Mouse (Mus musculus): Measurements from ENCODE around the gene Rps26. TPM values are rescaled to one million over a fixed set of nuclear protein-coding genes. Genes with fewer than 3 reads are reported as not detected.
A peak's percentile ranks its signal among the peaks of the same experiment; 100 is the strongest.

Rps26 gene
- polyA plus RNA-seq, 1 experiment from 2014 or later, result 485 TPM

- Histone ChIP-seq H3K4me1 (replicated peaks) (peaks cover 19% of the 10 kb centered on the region), H3K27ac (peak within 1 kb of the TSS; percentile 18; the same call in 1 of the 2 replicates), H3K9me3 (no peaks in the 10 kb centered on the region), H3K9ac (peak within 1 kb of the TSS; percentile 69), H3K4me3 (peak within 1 kb of the TSS; percentile 62), H3K27me3 (peaks cover 67% of the 10 kb centered on the region), H3K36me3 (no peaks in the 10 kb centered on the region), H3K4me2 (peak within 1 kb of the TSS; percentile 95)
- WGBS, result 0% methylated on average over 43 of the region's 43 CpGs
- peak; percentile 55 for ATAC-seq (ENCODE audit: low FRiP score)
These were observed 36.9 kb downstream of the Rps26 start, which contains the start of gene Erbb3 for GRCm38 (mm10) chr10:128589464-128590192. Erbb3 (minus strand) TSS chr10:128589652.

- ATAC-seq (ENCODE audit: low FRiP score), result peak; percentile 43
- peaks cover 74% of the 10 kb centered on the region for H3K27me3 ChIP-seq
- H3K27ac ChIP-seq, result 0 out of 2 replicates have a peak overlapping the region, but pooled peaks have one; percentile 18
- peaks cover 19% of the 10 kb centered on the region for H3K4me1 ChIP-seq (replicated peaks)
- WGBS, result 4% methylated on average over 23 of the region's 23 CpGs
- H3K9ac ChIP-seq, result peak overlapping the region; percentile 69
- peak overlapping the region; percentile 95 for H3K4me2 ChIP-seq
- no peaks in the 10 kb centered on the region for H3K36me3 ChIP-seq
- H3K9me3 ChIP-seq, result no peaks in the 10 kb centered on the region
- peak overlapping the region; percentile 62 for H3K4me3 ChIP-seq
These were observed 37.6 kb downstream of the Rps26 start for GRCm38 (mm10) chr10:128588775-128589463.

- Histone ChIP-seq H3K27ac (no peak overlapping the region), H3K4me2 (no peak overlapping the region), H3K27me3 (peaks cover 82% of the 10 kb centered on the region), H3K9ac (no peak overlapping the region), H3K4me1 (replicated peaks) (peaks cover 19% of the 10 kb centered on the region), H3K9me3 (no peaks in the 10 kb centered on the region), H3K36me3 (no peaks in the 10 kb centered on the region), H3K4me3 (peak overlapping the region; percentile 62; the same call in 1 of the 2 replicates)
- 22% methylated on average over 1 of the region's 1 CpGs for WGBS
- ATAC-seq (ENCODE audit: low FRiP score), result no peak
These were observed 38.4 kb downstream of the Rps26 start for GRCm38 (mm10) chr10:128588136-128588535.

- no peak for ATAC-seq (ENCODE audit: low FRiP score)
- H3K27me3 ChIP-seq, result peaks cover 84% of the 10 kb centered on the region
- H3K4me2 ChIP-seq, result no peak overlapping the region
- no peaks in the 10 kb centered on the region for H3K36me3 ChIP-seq
- no peak overlapping the region for H3K27ac ChIP-seq
- H3K4me1 ChIP-seq (replicated peaks), result peaks cover 19% of the 10 kb centered on the region
- H3K9me3 ChIP-seq, result no peaks in the 10 kb centered on the region
- H3K9ac ChIP-seq, result no peak overlapping the region
- 64% methylated on average over 8 of the region's 8 CpGs for WGBS
- H3K4me3 ChIP-seq, result no peak overlapping the region
These were observed 38.9 kb downstream of the Rps26 start for GRCm38 (mm10) chr10:128587697-128588096.

- Histone ChIP-seq H3K4me2 (peak overlapping the region; percentile 18; the same call in 1 of the 2 replicates), H3K4me1 (replicated peaks) (peaks cover 19% of the 10 kb centered on the region), H3K27me3 (peaks cover 84% of the 10 kb centered on the region), H3K27ac (no peak overlapping the region), H3K36me3 (no peaks in the 10 kb centered on the region), H3K9ac (peak overlapping the region; percentile 11; the same call in 1 of the 2 replicates), H3K4me3 (no peak overlapping the region), H3K9me3 (no peaks in the 10 kb centered on the region)
- ATAC-seq (ENCODE audit: low FRiP score), result no peak
- 40% methylated on average over 4 of the region's 4 CpGs for WGBS
These were observed 39.4 kb downstream of the Rps26 start for GRCm38 (mm10) chr10:128587120-128587519.

- H3K4me3 ChIP-seq, result no peak overlapping the region
- no peak for ATAC-seq (ENCODE audit: low FRiP score)
These were observed 40.0 kb downstream of the Rps26 start for GRCm38 (mm10) chr10:128586546-128586945.

GRCm38 (mm10) chr10:128584386-128584785, 42.2 kb downstream of the Rps26 start:
- Histone ChIP-seq H3K27me3 (peaks cover 65% of the 10 kb centered on the region), H3K27ac (no peak overlapping the region), H3K9me3 (no peaks in the 10 kb centered on the region), H3K4me2 (no peak overlapping the region), H3K4me3 (no peak overlapping the region), H3K4me1 (replicated peaks) (peaks cover 5% of the 10 kb centered on the region), H3K9ac (no peak overlapping the region), H3K36me3 (no peaks in the 10 kb centered on the region)
- 5% methylated on average over 4 of the region's 4 CpGs for WGBS
- no peak for ATAC-seq (ENCODE audit: low FRiP score)

More at GRCm38 (mm10) chr10:128586546-128586945, 40.0 kb downstream of the Rps26 start:
- Histone ChIP-seq H3K4me2 (no peak overlapping the region), H3K9me3 (no peaks in the 10 kb centered on the region), H3K27ac (no peak overlapping the region), H3K27me3 (peaks cover 84% of the 10 kb centered on the region), H3K4me1 (replicated peaks) (peaks cover 19% of the 10 kb centered on the region), H3K36me3 (no peaks in the 10 kb centered on the region), H3K9ac (peak overlapping the region; percentile 11; the same call in 1 of the 2 replicates)
- 6% methylated on average over 1 of the region's 1 CpGs for WGBS

GRCm38 (mm10) chr10:128583644-128584043, 42.9 kb downstream of the Rps26 start:
- Histone ChIP-seq H3K36me3 (no peaks in the 10 kb centered on the region), H3K4me1 (replicated peaks) (no peaks in the 10 kb centered on the region), H3K27ac (no peak overlapping the region), H3K4me3 (no peak overlapping the region), H3K9me3 (no peaks in the 10 kb centered on the region), H3K27me3 (peaks cover 58% of the 10 kb centered on the region), H3K9ac (no peak overlapping the region), H3K4me2 (no peak overlapping the region)
- 25% methylated on average over 7 of the region's 7 CpGs for WGBS
- no peak for ATAC-seq (ENCODE audit: low FRiP score)

- Histone ChIP-seq H3K9me3 (no peaks in the 10 kb centered on the region), H3K27me3 (peaks cover 19% of the 10 kb centered on the region), H3K4me1 (replicated peaks) (no peaks in the 10 kb centered on the region), H3K9ac (no peak overlapping the region), H3K27ac (no peak overlapping the region), H3K4me2 (no peak overlapping the region), H3K4me3 (no peak overlapping the region), H3K36me3 (no peaks in the 10 kb centered on the region)
- 80% methylated on average over 4 of the region's 4 CpGs for WGBS
- ATAC-seq (ENCODE audit: low FRiP score), result no peak
These were observed 46.8 kb downstream of the Rps26 start for GRCm38 (mm10) chr10:128579731-128580130.

- Histone ChIP-seq H3K4me1 (replicated peaks) (no peaks in the 10 kb centered on the region), H3K4me3 (no peak overlapping the region), H3K9me3 (no peaks in the 10 kb centered on the region), H3K4me2 (no peak overlapping the region), H3K36me3 (no peaks in the 10 kb centered on the region), H3K9ac (no peak overlapping the region), H3K27me3 (peaks cover 15% of the 10 kb centered on the region), H3K27ac (no peak overlapping the region)
- WGBS, result 94% methylated on average over 3 of the region's 3 CpGs
- no peak for ATAC-seq (ENCODE audit: low FRiP score)
These were observed 47.2 kb downstream of the Rps26 start for GRCm38 (mm10) chr10:128579298-128579697.

- H3K4me2 ChIP-seq, result no peak overlapping the region
- H3K9me3 ChIP-seq, result no peaks in the 10 kb centered on the region
- H3K36me3 ChIP-seq, result no peaks in the 10 kb centered on the region
- H3K27me3 ChIP-seq, result peaks cover 5% of the 10 kb centered on the region
- H3K4me1 ChIP-seq (replicated peaks), result no peaks in the 10 kb centered on the region
- H3K9ac ChIP-seq, result no peak overlapping the region
- ATAC-seq (ENCODE audit: low FRiP score), result no peak
- H3K27ac ChIP-seq, result no peak overlapping the region
- no peak overlapping the region for H3K4me3 ChIP-seq
- WGBS, result 81% methylated on average over 11 of the region's 11 CpGs
These were observed 48.2 kb downstream of the Rps26 start for GRCm38 (mm10) chr10:128578330-128578729.

- Histone ChIP-seq H3K4me3 (no peak overlapping the region), H3K4me2 (no peak overlapping the region), H3K27me3 (no peaks in the 10 kb centered on the region), H3K36me3 (no peaks in the 10 kb centered on the region), H3K27ac (no peak overlapping the region), H3K9ac (no peak overlapping the region), H3K9me3 (no peaks in the 10 kb centered on the region), H3K4me1 (replicated peaks) (no peaks in the 10 kb centered on the region)
- ATAC-seq (ENCODE audit: low FRiP score), result no peak
- 95% methylated on average over 2 of the region's 2 CpGs for WGBS
These were observed 51.5 kb downstream of the Rps26 start for GRCm38 (mm10) chr10:128575063-128575462.
